Mouse (Mus musculus) brain, embryonic 14.5 days (tissue): ENCODE measurements around the gene Mxra7. TPM values are rescaled to one million over a fixed set of nuclear protein-coding genes. Genes with fewer than 3 reads are reported as not detected.

Source experiments
- DNase-seq: peaks from one replicate; pipeline ENCODE4 v3.0.0-alpha.2; 2011; ENCODE audit warnings: low read depth
- CTCF ChIP-seq: fragments of 200-500 bp; IDR thresholded peaks from 2 replicates; pipeline ENCODE4 v1.5.1; 2012; ENCODE audit warnings: inconsistent platforms, mild to moderate bottlenecking, moderate library complexity, borderline replicate concordance; ENCODE audit not compliant: insufficient read depth, insufficient read length; ENCODE audit errors: extremely low read depth
- POLR2A ChIP-seq: fragments of 200-500 bp; IDR thresholded peaks from 2 replicates; pipeline ENCODE4 v1.6.1; 2012; ENCODE audit warnings: mild to moderate bottlenecking, inconsistent platforms, borderline replicate concordance; ENCODE audit not compliant: poor library complexity, insufficient read depth, insufficient read length, severe bottlenecking; ENCODE audit errors: extremely low read depth
- polyA plus RNA-seq: library from polyadenylated mRNA; depleted of rRNA; stranded (reverse); fragments of >200 nt; gene quantifications from 2 replicates; pipeline ENCODE4 v1.2.3, GENCODE M21; 2012; rRNA removed

The Mxra7 gene
- 14.2 and 30.5 TPM in 2 replicates for polyA plus RNA-seq

DNA sequence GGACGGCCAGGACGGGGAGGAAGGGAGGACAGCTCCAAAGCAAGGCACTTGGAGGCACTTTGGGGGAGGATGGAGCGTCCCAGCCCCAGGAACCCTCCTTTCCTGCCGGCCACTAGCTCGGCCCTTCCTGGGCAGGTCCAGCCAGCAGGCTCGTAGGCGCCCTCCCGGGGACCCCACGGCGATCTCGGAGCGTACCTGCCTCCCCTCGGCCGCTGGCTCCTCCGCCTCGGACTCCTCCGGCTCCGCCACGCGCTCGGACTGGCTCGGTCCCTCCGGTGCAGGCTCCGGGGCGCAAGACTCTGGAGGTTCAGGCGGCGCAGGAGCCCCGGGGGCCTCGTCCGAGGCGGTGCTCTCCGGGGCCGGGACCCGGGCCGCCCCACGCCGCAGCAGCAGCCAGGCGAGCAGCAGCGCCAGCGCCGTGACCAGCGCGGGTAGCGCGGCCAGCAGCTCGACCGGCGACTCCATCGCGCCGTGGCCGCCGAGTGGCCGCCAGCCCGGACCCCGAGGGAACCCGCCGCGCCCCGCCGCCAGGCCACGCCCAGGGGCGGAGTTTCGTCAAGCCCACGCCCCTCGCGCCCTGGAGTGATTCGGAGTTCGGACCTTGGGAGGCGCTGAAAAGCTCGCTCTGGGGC, at the start of gene Mxra7:
Gene Mxra7, minus strand, starts transcription at position 513 of the 632 bp plus-strand sequence.
- TF ChIP-seq POLR2A (peak; percentile 79), CTCF (no peak)

GRCm38 (mm10) chr11:116873987-116874386, 46.1 kb upstream of the Mxra7 start:
- DNase-seq: peak; percentile 25
- TF ChIP-seq POLR2A (no peak), CTCF (no peak)

More for the DNA sequence above, at the start of gene Mxra7:
- peak; percentile 72 for DNase-seq

- no peak for DNase-seq
- TF ChIP-seq POLR2A: no peak
- TF ChIP-seq CTCF: no peak
Observed at GRCm38 (mm10) chr11:116871538-116871937, 43.7 kb upstream of the Mxra7 start.

DNA sequence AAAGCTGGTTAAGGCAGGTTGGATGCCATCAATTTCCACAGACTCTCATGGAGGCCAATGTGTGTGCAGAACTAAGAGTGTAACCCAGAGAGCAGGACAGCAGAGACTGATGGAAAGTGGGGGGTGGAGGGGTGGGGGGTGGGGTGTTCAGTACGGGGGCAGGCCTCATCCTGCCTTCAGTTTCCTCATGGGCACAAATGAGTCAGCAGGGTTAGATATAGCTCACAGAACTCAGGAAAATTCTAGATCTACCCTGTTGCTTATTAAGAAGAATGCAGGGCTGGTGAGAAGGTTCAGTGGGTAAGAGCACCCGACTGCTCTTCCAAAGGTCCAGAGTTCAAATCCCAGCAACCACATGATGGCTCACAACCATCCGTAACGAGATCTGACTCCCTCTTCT, 41.8 kb upstream of the Mxra7 start:
- no peak for DNase-seq
- TF ChIP-seq CTCF (no peak), POLR2A (no peak)

DNA sequence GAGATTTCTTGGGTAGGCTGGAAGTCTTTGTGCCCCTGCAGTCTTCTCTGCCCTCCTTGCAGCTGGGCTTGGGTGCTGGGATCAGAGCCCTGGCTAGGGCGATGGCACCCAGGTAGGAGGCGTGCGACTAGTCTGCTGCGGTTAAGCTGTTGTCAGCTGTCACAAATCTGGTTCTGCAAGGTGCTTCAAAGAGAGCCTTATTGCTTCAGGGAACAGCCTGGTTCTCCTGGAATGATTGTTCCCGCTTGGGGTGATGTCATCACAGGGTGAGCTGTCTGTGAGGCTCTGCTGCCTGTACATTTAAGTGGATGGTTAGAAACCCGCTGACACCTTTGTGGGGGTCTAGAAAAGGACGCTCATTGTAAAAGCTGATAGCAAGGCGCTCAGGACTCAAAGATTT, 41.4 kb upstream of the Mxra7 start:
- DNase-seq: no peak
- no peak for TF ChIP-seq CTCF
- no peak for TF ChIP-seq POLR2A

- TF ChIP-seq POLR2A: no peak
- no peak for TF ChIP-seq CTCF
- no peak for DNase-seq
Observed at GRCm38 (mm10) chr11:116868129-116868528, 40.3 kb upstream of the Mxra7 start.

- no peak for TF ChIP-seq POLR2A
- TF ChIP-seq CTCF: no peak
- DNase-seq: no peak
Observed at GRCm38 (mm10) chr11:116865945-116866585, 38.2 kb upstream of the Mxra7 start.

DNA sequence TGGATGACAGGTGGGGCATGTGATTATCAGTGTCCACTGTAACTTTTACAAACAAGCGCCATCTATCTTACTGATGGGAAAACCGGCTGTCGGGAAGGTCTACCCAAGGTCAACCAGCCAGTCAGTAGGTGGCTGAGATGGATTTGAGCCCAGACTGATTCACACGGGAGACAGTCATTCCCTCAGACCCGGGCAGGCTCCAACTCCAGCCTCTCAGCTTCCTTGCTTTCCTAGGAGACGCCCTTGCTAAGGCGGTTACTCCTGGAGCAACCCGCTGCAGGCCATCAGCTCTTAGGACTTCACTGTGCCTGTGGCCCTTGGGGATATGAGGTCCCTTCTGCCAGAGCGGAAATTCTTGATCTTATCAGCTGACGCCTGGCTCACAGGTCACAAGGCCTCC, 36.6 kb upstream of the Mxra7 start:
- DNase-seq: no peak
- TF ChIP-seq CTCF: no peak
- TF ChIP-seq POLR2A: no peak

- DNase-seq: no peak
Observed at GRCm38 (mm10) chr11:116857183-116857850, 29.5 kb upstream of the Mxra7 start.

DNA sequence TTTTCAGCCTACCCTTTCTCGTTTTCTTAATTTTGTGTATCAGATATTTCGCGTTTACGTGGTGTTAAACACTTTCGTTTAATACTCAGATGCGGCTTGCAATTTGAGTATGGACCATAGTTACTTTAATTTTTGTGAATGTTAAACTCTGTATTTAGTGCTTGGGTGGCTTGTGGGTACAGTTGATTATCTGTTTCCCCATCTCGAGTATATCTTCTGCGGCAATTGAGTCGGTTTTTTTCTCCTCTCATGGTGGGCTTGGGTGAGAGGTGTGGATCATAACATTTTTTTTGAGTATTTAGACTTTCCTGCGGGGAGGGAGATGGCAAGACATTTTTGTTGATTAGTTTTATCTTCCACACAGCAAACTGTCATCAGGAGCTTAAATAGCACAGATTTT, 26.4 kb upstream of the Mxra7 start:
- TF ChIP-seq POLR2A (no peak), CTCF (no peak)
- DNase-seq: no peak

More at GRCm38 (mm10) chr11:116857183-116857850, 29.5 kb upstream of the Mxra7 start:
- TF ChIP-seq POLR2A (no peak), CTCF (no peak)

DNA sequence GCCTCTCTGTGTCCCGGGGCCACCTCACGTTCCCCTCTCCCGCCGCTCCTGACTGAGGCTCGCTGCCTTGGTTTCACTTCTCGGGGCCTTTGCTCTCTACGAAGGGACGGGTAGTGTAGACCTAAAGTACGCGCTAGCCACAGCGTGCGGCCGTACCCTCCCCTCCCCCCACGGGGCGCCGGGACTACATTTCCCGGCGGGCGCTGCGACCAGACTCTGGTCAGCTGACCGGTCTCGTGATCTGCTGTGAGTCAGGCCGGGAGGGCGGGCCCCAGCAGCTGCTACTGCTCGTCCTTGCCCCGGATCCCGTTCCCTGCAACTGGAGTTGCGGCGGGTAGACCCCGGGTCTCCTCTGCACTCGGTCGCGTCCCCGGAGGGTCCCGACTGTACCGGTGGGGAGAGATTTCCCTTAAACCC, 25.7 kb upstream of the Mxra7 start:
- peak; percentile 62; the same call in 1 of the 2 replicates for TF ChIP-seq POLR2A
- TF ChIP-seq CTCF: no peak
- DNase-seq: peak; percentile 97

DNA sequence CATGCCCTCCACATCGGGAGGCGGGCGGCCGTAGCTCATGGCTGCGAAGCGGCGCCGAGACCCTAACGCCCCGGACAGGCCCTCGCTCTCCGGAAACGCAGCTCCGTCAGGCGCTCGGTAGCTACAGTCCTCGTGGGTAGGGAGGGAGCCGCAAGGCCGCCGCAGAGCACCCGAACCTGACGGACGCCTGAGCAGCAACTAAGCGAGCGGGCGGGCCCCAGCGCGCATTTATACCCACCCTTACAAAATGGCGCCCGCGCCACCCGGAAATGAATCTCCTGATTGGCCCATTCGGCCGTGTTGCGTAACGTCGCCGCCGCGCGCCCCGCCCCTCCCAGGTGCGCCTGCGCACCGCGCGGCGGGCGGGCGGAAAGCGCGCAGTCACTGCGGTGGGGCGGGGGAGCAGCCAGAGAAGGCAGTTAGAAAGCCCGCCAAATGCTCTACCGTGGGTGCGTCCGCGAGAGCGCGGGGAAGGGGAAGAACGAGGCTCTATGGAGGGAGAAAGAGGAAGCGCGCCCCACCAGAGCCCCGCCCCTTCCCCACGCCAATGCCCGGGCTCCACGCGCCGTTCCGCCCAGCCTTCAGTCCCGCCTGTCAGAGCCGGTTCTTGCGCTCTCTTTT, 25.2 kb upstream of the Mxra7 start, which contains the start of gene Srsf2:
Gene Srsf2, minus strand, starts transcription at position 204 of the 621 bp plus-strand sequence.
- TF ChIP-seq POLR2A (peak; percentile 98), CTCF (no peak)
- DNase-seq: peak; percentile 98
